Mouse (Mus musculus) forebrain, embryonic 15.5 days (tissue): ENCODE measurements around the gene Agtrap. TPM values are rescaled to one million over a fixed set of nuclear protein-coding genes. Genes with fewer than 3 reads are reported as not detected.

Source experiments
- ATAC-seq: fragments of 200-750 bp; cut with Nextera tagmentation; replicated peaks from 2 replicates; pipeline ENCODE4 v1.8.0; 2017; ENCODE audit warnings: mild to moderate bottlenecking, moderate TSS enrichment, moderate library complexity
- H3K27ac ChIP-seq: fragments of 300-500 bp; sonication (generic); replicated peaks from 2 replicates; pipeline ENCODE4 v1.5.1; 2015; ENCODE audit warnings: mild to moderate bottlenecking, inconsistent platforms
- H3K27me3 ChIP-seq: fragments of 300-500 bp; sonication (generic); 2 replicates; pipeline ENCODE4 v1.6.1; 2015; ENCODE audit warnings: inconsistent platforms
- H3K36me3 ChIP-seq: fragments of 300-500 bp; sonication (generic); 2 replicates; pipeline ENCODE4 v1.6.1; 2015; ENCODE audit warnings: mild to moderate bottlenecking, inconsistent platforms
- H3K4me1 ChIP-seq: fragments of 300-500 bp; sonication (generic); 2 replicates; pipeline ENCODE4 v1.6.1; 2015; ENCODE audit warnings: inconsistent platforms
- H3K4me2 ChIP-seq: fragments of 300-500 bp; sonication (generic); replicated peaks from 2 replicates; pipeline ENCODE4 v1.6.1; 2015; ENCODE audit warnings: mild to moderate bottlenecking, inconsistent platforms
- H3K4me3 ChIP-seq: fragments of 300-500 bp; sonication (generic); 2 replicates; pipeline ENCODE4 v1.5.1; 2015; ENCODE audit warnings: mild to moderate bottlenecking, inconsistent platforms
- H3K9ac ChIP-seq: fragments of 300-500 bp; sonication (generic); replicated peaks from 2 replicates; pipeline ENCODE4 v1.6.1; 2015; ENCODE audit warnings: mild to moderate bottlenecking, inconsistent platforms
- H3K9me3 ChIP-seq: fragments of 300-500 bp; sonication (generic); 2 replicates; pipeline ENCODE4 v1.6.1; 2016; ENCODE audit warnings: inconsistent platforms
- WGBS: fragments of 180-500 bp; shearing (Covaris S2); methylation state at CpG from one replicate; pipeline ENCODE4 v1.1.7; 2015; ENCODE audit warnings: mixed read lengths; 5-methylcytosine and 5-hydroxymethylcytosine counted together
- polyA plus RNA-seq: library from polyadenylated mRNA; unstranded; fragments of >200 nt; fragmentation: Nextera tagmentation; extraction: Ambion mirVana; gene quantifications from 2 replicates; pipeline ENCODE4 v1.2.1, GENCODE M21; 2015

The Agtrap gene
- polyA plus RNA-seq, 1 experiment from 2014 or later, result 5.6 TPM

GRCm38 (mm10) chr4:148039254-148040028 is 48.4 kb downstream of the Agtrap start:
- Histone ChIP-seq H3K4me3 (peak overlapping the region; percentile 57), H3K4me1 (peaks cover 55% of the 10 kb centered on the region), H3K9me3 (no peaks in the 10 kb centered on the region), H3K4me2 (peak overlapping the region; percentile 67), H3K27me3 (no peaks in the 10 kb centered on the region), H3K9ac (peak overlapping the region; percentile 63), H3K27ac (peak overlapping the region; percentile 85), H3K36me3 (peaks cover 22% of the 10 kb centered on the region)
- whole genome bisulfite sequencing, result 19% methylated on average over 19 of the region's 19 CpGs
- ATAC-seq, result no peak

- ATAC-seq, result peak; percentile 94
- peak within 1 kb of the TSS; percentile 57 for H3K4me3 ChIP-seq
- WGBS, result under 1% methylated on average over 54 of the region's 54 CpGs
- peaks cover 55% of the 10 kb centered on the region for H3K4me1 ChIP-seq
- H3K27ac ChIP-seq, result peak within 1 kb of the TSS; percentile 85
- H3K4me2 ChIP-seq, result peak within 1 kb of the TSS; percentile 67
- peak within 1 kb of the TSS; percentile 69 for H3K9ac ChIP-seq
- H3K9me3 ChIP-seq, result no peaks in the 10 kb centered on the region
- H3K27me3 ChIP-seq, result no peaks in the 10 kb centered on the region
- peaks cover 21% of the 10 kb centered on the region; the same call in 1 of the 2 replicates for H3K36me3 ChIP-seq
Observed at GRCm38 (mm10) chr4:148038600-148039253, 49.1 kb downstream of the Agtrap start, which contains the start of the genes Clcn6 and Mthfr. Gene Clcn6 (minus strand): TSS chr4:148038821. Gene Mthfr (plus strand): TSS chr4:148039077.

GRCm38 (mm10) chr4:148038079-148038599 is 49.7 kb downstream of the Agtrap start:
- no peaks in the 10 kb centered on the region for H3K9me3 ChIP-seq
- H3K9ac ChIP-seq, result peak overlapping the region; percentile 69
- peaks cover 21% of the 10 kb centered on the region; the same call in 1 of the 2 replicates for H3K36me3 ChIP-seq
- no peak for ATAC-seq
- peak overlapping the region; percentile 57 for H3K4me3 ChIP-seq
- peak overlapping the region; percentile 85 for H3K27ac ChIP-seq
- H3K4me1 ChIP-seq, result peaks cover 53% of the 10 kb centered on the region
- 6% methylated on average over 26 of the region's 26 CpGs for WGBS
- H3K4me2 ChIP-seq, result peak overlapping the region; percentile 62
- H3K27me3 ChIP-seq, result no peaks in the 10 kb centered on the region

- Histone ChIP-seq H3K27ac (no peak overlapping the region), H3K4me3 (no peak overlapping the region), H3K36me3 (peaks cover 23% of the 10 kb centered on the region; the same call in 1 of the 2 replicates), H3K9ac (no peak overlapping the region), H3K27me3 (no peaks in the 10 kb centered on the region), H3K4me2 (no peak overlapping the region), H3K4me1 (peaks cover 27% of the 10 kb centered on the region), H3K9me3 (no peaks in the 10 kb centered on the region)
- ATAC-seq, result no peak
- WGBS, result 87% methylated on average over 3 of the region's 3 CpGs
Observed at GRCm38 (mm10) chr4:148035440-148035839, 52.4 kb downstream of the Agtrap start.

GRCm38 (mm10) chr4:148033858-148034410 is 53.9 kb downstream of the Agtrap start:
- WGBS, result 69% methylated on average over 7 of the region's 7 CpGs
- no peak overlapping the region for H3K4me3 ChIP-seq

GRCm38 (mm10) chr4:148030506-148030905 is 57.3 kb downstream of the Agtrap start:
- Histone ChIP-seq H3K4me2 (no peak overlapping the region), H3K4me1 (0 out of 2 replicates have a peak, but pooled peaks cover 3% of the 10 kb centered on the region), H3K36me3 (peaks cover 48% of the 10 kb centered on the region), H3K27ac (no peak overlapping the region), H3K4me3 (no peak overlapping the region), H3K27me3 (no peaks in the 10 kb centered on the region), H3K9me3 (no peaks in the 10 kb centered on the region), H3K9ac (no peak overlapping the region)
- ATAC-seq, result no peak
- 87% methylated on average over 5 of the region's 5 CpGs for WGBS

More at GRCm38 (mm10) chr4:148033858-148034410, 53.9 kb downstream of the Agtrap start:
- no peak for ATAC-seq
- no peaks in the 10 kb centered on the region for H3K9me3 ChIP-seq
- no peak overlapping the region for H3K9ac ChIP-seq
- no peaks in the 10 kb centered on the region for H3K27me3 ChIP-seq
- H3K4me2 ChIP-seq, result no peak overlapping the region
- H3K36me3 ChIP-seq, result peaks cover 30% of the 10 kb centered on the region
- H3K27ac ChIP-seq, result no peak overlapping the region
- H3K4me1 ChIP-seq, result peaks cover 13% of the 10 kb centered on the region

GRCm38 (mm10) chr4:148029297-148029696 is 58.5 kb downstream of the Agtrap start:
- no peaks in the 10 kb centered on the region for H3K9me3 ChIP-seq
- H3K4me3 ChIP-seq, result no peak overlapping the region
- no peak for ATAC-seq
- H3K27ac ChIP-seq, result no peak overlapping the region
- H3K36me3 ChIP-seq, result peaks cover 51% of the 10 kb centered on the region
- no peak overlapping the region for H3K9ac ChIP-seq
- no peaks in the 10 kb centered on the region for H3K4me1 ChIP-seq
- no peak overlapping the region for H3K4me2 ChIP-seq
- no peaks in the 10 kb centered on the region for H3K27me3 ChIP-seq
- 97% methylated on average over 7 of the region's 7 CpGs for WGBS

Other genes with a start within 250 kb of the Agtrap start
- gene Zfp933, start 239.7 kb downstream of the Agtrap start, polyA plus RNA-seq, result 8.3 and 10.7 TPM in 2 replicates
- 55.0 and 55.3 TPM in 2 replicates for gene Miip, start 219.2 kb downstream of the Agtrap start, polyA plus RNA-seq
- 12.7 and 12.8 TPM in 2 replicates for gene Fv1, start 219.1 kb downstream of the Agtrap start, polyA plus RNA-seq
- 73.6 and 77.2 TPM in 2 replicates for gene Mfn2, start 183.3 kb downstream of the Agtrap start, polyA plus RNA-seq
- 16.1 and 16.4 TPM in 2 replicates for gene Plod1, start 151.3 kb downstream of the Agtrap start, polyA plus RNA-seq
- gene 2510039O18Rik, start 147.1 kb downstream of the Agtrap start, polyA plus RNA-seq, result 13.7 and 13.8 TPM in 2 replicates
- gene Nppb, start 102.2 kb downstream of the Agtrap start, polyA plus RNA-seq, result not detected in 2 replicates
- 0.76 and 1.6 TPM in 2 replicates for gene Nppa, start 87.3 kb downstream of the Agtrap start, polyA plus RNA-seq
- 30.8 and 33.4 TPM in 2 replicates for gene Clcn6, start 49.2 kb downstream of the Agtrap start, polyA plus RNA-seq
- gene Mthfr, start 49.0 kb downstream of the Agtrap start, polyA plus RNA-seq, result 16.6 and 17.1 TPM in 2 replicates
- gene Mad2l2, start 42.4 kb upstream of the Agtrap start, polyA plus RNA-seq, result 123 and 127 TPM in 2 replicates
- gene Draxin, start 42.7 kb upstream of the Agtrap start, polyA plus RNA-seq, result 21.2 TPM in 2 replicates
- gene Fbxo6, start 64.1 kb upstream of the Agtrap start, polyA plus RNA-seq, result 15.6 and 18.0 TPM in 2 replicates
- gene Fbxo44, start 72.5 kb upstream of the Agtrap start, polyA plus RNA-seq, result 60.7 and 64.6 TPM in 2 replicates
- 4.5 and 4.7 TPM in 2 replicates for gene Fbxo2, start 72.6 kb upstream of the Agtrap start, polyA plus RNA-seq
- 11.5 and 14.4 TPM in 2 replicates for gene Disp3, start 199.9 kb upstream of the Agtrap start, polyA plus RNA-seq